Mouse (Mus musculus): Measurements from ENCODE around the gene Rps6ka2.
A peak's percentile ranks its signal among the peaks of the same experiment; 100 is the strongest.

- TF ChIP-seq MYOD1 (IDR thresholded peaks at IDR 0.05; ENCODE audit: control insufficient read depth, insufficient read length, low read depth) = peak; percentile 92
- TF ChIP-seq CTCF (IDR thresholded peaks at IDR 0.05; ENCODE audit: control insufficient read depth, insufficient read depth, insufficient read length) = no peak
- no peak for TF ChIP-seq USF1 (IDR thresholded peaks at IDR 0.05; ENCODE audit: low read depth)
- TF ChIP-seq MAX (IDR thresholded peaks at IDR 0.05) = no peak
- TF ChIP-seq CEBPB (IDR thresholded peaks at IDR 0.05; ENCODE audit: low read depth) = no peak
- no peak for TF ChIP-seq MYOG (IDR thresholded peaks at IDR 0.05; ENCODE audit: control insufficient read depth, extremely low read depth, insufficient read length)
Measured at GRCm38 (mm10) chr17:7165524-7165923, 4.4 kb upstream of the Rps6ka2 start.

Data from C2C12 (cell line).